Mouse (Mus musculus): Measurements from ENCODE around the gene Rhoa. TPM values are rescaled to one million over a fixed set of nuclear protein-coding genes. Genes with fewer than 3 reads are reported as not detected.

The Rhoa gene
- polyA plus RNA-seq, 1 experiment from 2014 or later: 236 TPM

DNA sequence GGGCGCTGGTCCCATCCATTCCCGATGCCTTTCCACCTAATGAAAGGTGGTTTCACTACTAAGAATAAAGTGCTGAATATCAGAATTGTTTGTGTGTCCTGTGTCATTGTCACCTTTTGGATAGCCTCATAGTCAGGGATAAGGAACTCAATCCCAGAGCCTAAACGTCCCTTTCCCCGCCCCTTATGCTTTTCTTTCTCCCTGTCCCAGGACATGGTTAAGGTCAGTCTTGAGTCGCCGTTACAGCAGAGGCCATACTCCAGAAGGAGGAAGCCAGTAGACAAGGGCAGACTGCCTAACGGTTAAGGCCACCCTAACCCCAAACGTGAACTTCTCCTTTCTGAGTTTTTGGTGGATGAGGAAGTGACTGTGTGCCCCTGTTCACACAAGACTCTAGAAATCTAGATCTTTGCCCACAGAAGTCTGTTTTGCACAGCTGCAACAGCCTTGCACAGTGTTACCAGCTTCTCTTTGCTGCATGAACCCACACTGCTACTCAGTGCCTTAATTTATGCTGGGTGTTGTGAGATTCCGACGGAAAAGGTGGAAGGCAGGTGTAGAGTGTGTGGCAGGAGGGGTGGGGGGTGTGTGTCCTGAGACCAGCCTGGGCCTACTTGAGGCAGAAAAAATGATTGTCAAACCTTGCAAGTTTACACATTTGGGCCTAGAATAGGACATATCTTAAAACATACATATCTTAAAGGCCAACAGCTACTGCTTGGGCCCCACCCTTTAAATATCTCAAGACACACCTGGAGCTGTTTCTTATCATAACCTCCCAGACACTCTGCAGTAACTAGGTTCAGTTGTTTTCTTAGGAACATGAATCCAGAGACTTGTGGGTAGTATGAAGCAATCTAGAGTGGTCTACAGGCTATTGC lies 34.6 kb downstream of the Rhoa start:
- Histone ChIP-seq H3K27me3 (ENCODE audit: control insufficient read depth, insufficient read depth, low read length) (no peaks in the 10 kb centered on the region), H3K4me1 (ENCODE audit: control insufficient read depth, insufficient read depth, low read length) (peaks cover 9% of the 10 kb centered on the region), H3K27ac (ENCODE audit: low read depth, low read length) (no peak overlapping the region), H3K9ac (ENCODE audit: low read length) (no peak overlapping the region), H3K4me2 (ENCODE audit: low read depth) (peak overlapping the region; percentile 70), H3K4me3 (ENCODE audit: low read depth, low read length) (peak overlapping the region; percentile 63), H3K9me3 (ENCODE audit: control insufficient read depth, low read length) (no peaks in the 10 kb centered on the region), H3K36me3 (ENCODE audit: control insufficient read depth, insufficient read depth, low read length) (no peaks in the 10 kb centered on the region; the same call in 1 of the 2 replicates)
- DNase-seq (ENCODE audit: low spot score) (no peak), ATAC-seq (ENCODE audit: insufficient read depth, low FRiP score, low TSS enrichment) (no peak)
- WGBS: 71% methylated on average over 10 of the region's 10 CpGs

DNA sequence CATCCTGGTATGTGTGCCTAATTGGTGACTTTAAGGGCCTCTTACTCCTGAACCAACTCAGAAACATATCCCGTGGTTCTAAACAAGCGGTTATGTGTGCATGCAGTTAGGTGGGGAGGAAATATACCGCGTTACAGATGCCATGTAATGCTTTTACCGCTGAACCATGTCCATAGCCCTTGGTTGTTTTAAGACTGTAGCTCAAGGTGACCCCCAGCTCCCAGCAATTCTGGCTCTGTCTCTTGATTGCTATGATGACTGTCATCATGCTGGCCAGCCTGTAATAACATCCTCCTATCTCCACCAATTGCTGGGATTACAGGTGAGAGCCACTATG lies 35.2 kb downstream of the Rhoa start:
- Histone ChIP-seq H3K36me3 (ENCODE audit: control insufficient read depth, insufficient read depth, low read length) (no peaks in the 10 kb centered on the region), H3K4me3 (ENCODE audit: low read depth, low read length) (no peak overlapping the region), H3K9me3 (ENCODE audit: control insufficient read depth, low read length) (no peaks in the 10 kb centered on the region), H3K4me1 (ENCODE audit: control insufficient read depth, insufficient read depth, low read length) (peaks cover 9% of the 10 kb centered on the region), H3K27me3 (ENCODE audit: control insufficient read depth, insufficient read depth, low read length) (no peaks in the 10 kb centered on the region), H3K27ac (ENCODE audit: low read depth, low read length) (no peak overlapping the region), H3K4me2 (ENCODE audit: low read depth) (no peak overlapping the region), H3K9ac (ENCODE audit: low read length) (no peak overlapping the region)
- ATAC-seq (ENCODE audit: insufficient read depth, low FRiP score, low TSS enrichment) (no peak), DNase-seq (ENCODE audit: low spot score) (no peak)
- 85% methylated on average over 5 of the region's 5 CpGs for WGBS

DNA sequence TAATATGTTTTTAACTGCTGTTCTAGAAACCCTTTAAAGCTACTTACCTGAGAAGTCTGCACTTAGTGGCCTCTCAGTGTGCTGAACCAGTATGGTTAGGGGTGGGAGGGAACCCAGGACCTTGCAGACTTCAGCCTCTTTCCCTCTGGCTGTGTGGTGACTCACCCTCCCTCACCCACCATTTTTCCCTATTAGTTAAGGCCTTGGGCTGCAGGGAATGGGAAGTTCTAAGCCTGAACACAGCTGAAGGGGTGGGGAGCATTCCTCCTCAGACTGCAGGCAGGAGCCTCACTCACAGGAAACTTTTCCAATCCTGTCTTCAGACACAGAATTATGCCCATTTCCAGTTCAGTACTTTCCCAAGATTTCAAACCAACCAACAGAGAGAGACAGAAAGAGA lies 35.9 kb downstream of the Rhoa start:
- DNase-seq (ENCODE audit: low spot score) (no peak), ATAC-seq (ENCODE audit: insufficient read depth, low FRiP score, low TSS enrichment) (no peak)
- H3K36me3 ChIP-seq (ENCODE audit: control insufficient read depth, insufficient read depth, low read length): no peaks in the 10 kb centered on the region
- H3K4me2 ChIP-seq (ENCODE audit: low read depth): no peak overlapping the region
- H3K9me3 ChIP-seq (ENCODE audit: control insufficient read depth, low read length): no peaks in the 10 kb centered on the region
- H3K27me3 ChIP-seq (ENCODE audit: control insufficient read depth, insufficient read depth, low read length): no peaks in the 10 kb centered on the region
- H3K4me1 ChIP-seq (ENCODE audit: control insufficient read depth, insufficient read depth, low read length): peaks cover 9% of the 10 kb centered on the region
- no peak overlapping the region for H3K27ac ChIP-seq (ENCODE audit: low read depth, low read length)
- no peak overlapping the region for H3K9ac ChIP-seq (ENCODE audit: low read length)
- H3K4me3 ChIP-seq (ENCODE audit: low read depth, low read length): no peak overlapping the region

DNA sequence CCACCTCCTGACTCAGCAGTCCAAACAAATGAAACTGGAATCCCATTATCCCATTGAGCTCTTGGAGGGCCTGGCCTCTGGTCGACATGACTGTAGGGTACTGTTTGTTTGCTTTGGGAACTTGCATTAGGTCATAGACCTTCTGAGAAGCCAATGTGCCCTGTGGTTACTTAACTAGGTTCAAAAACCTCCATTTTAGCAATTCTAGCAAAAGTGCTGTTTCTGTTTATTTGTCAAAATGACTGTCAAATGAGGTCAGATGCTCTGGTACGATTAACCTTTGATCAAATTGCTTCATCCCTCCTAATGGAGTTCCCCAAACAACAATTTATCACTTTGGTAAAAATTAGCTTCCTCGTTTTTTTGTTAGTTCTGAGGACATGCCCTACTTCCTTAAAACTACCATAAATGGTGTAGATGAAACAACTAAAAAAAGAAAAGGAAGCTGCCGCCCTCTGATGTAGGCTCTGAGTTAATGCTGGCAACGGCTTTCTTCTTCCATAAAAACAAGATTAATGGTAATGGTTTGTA lies 36.4 kb downstream of the Rhoa start:
- Histone ChIP-seq H3K27ac (ENCODE audit: low read depth, low read length) (no peak overlapping the region), H3K4me3 (ENCODE audit: low read depth, low read length) (no peak overlapping the region), H3K9me3 (ENCODE audit: control insufficient read depth, low read length) (no peaks in the 10 kb centered on the region), H3K4me2 (ENCODE audit: low read depth) (no peak overlapping the region), H3K4me1 (ENCODE audit: control insufficient read depth, insufficient read depth, low read length) (peaks cover 9% of the 10 kb centered on the region), H3K27me3 (ENCODE audit: control insufficient read depth, insufficient read depth, low read length) (no peaks in the 10 kb centered on the region), H3K36me3 (ENCODE audit: control insufficient read depth, insufficient read depth, low read length) (no peaks in the 10 kb centered on the region), H3K9ac (ENCODE audit: low read length) (no peak overlapping the region)
- WGBS: 55% methylated on average over 5 of the region's 5 CpGs
- DNase-seq (ENCODE audit: low spot score) (no peak), ATAC-seq (ENCODE audit: insufficient read depth, low FRiP score, low TSS enrichment) (no peak)

DNA sequence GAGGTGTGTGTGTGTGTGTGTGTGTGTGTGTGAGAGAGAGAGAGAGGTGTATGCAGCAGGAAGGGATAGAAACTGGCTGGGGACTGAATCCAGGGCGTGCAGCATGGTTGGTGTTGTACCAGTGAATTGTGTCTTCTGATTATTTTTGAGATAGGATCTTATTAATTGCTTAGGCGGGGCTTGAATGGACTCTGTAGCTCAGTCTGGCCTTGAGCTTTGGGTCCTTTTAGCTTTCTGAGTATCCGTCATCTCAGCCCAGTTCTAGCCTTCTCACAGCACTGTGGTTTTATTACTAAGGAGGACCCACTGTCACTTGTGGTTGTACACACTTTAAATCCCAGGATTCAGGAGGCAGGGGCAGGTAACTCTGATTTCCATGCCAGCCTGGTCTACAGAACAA lies 37.4 kb downstream of the Rhoa start:
- no peak overlapping the region for H3K4me3 ChIP-seq (ENCODE audit: low read depth, low read length)
- 83% methylated on average over 3 of the region's 3 CpGs for WGBS
- H3K9me3 ChIP-seq (ENCODE audit: control insufficient read depth, low read length): no peaks in the 10 kb centered on the region
- H3K27ac ChIP-seq (ENCODE audit: low read depth, low read length): no peak overlapping the region
- H3K4me1 ChIP-seq (ENCODE audit: control insufficient read depth, insufficient read depth, low read length): peaks cover 9% of the 10 kb centered on the region
- no peaks in the 10 kb centered on the region for H3K36me3 ChIP-seq (ENCODE audit: control insufficient read depth, insufficient read depth, low read length)
- H3K9ac ChIP-seq (ENCODE audit: low read length): no peak overlapping the region
- no peaks in the 10 kb centered on the region for H3K27me3 ChIP-seq (ENCODE audit: control insufficient read depth, insufficient read depth, low read length)
- no peak overlapping the region for H3K4me2 ChIP-seq (ENCODE audit: low read depth)
- ATAC-seq (ENCODE audit: insufficient read depth, low FRiP score, low TSS enrichment) (no peak), DNase-seq (ENCODE audit: low spot score) (no peak)

DNA sequence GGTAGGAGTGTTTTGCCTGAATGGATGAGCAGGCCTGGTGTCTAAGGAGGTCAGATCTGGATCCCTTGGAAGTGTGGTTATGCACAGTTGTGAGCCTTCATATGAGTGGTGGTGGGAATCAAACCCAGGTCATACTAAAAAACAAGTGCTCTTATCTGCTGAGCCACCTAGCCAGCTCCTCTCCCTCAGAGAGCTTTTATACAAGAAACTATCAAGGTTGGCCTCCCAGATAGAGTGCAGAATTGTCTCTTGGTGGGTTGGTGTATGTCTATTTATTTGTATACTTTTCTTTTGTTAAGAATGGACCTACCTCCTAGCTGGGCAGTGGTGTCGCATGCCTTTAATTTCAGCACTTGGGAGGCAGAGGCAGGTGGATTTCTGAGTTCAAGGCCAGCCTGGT lies 37.9 kb downstream of the Rhoa start:
- H3K4me3 ChIP-seq (ENCODE audit: low read depth, low read length): no peak overlapping the region
- H3K9ac ChIP-seq (ENCODE audit: low read length): no peak overlapping the region
- H3K27me3 ChIP-seq (ENCODE audit: control insufficient read depth, insufficient read depth, low read length): no peaks in the 10 kb centered on the region
- H3K27ac ChIP-seq (ENCODE audit: low read depth, low read length): no peak overlapping the region
- DNase-seq (ENCODE audit: low spot score) (no peak), ATAC-seq (ENCODE audit: insufficient read depth, low FRiP score, low TSS enrichment) (no peak)
- no peaks in the 10 kb centered on the region for H3K9me3 ChIP-seq (ENCODE audit: control insufficient read depth, low read length)
- H3K36me3 ChIP-seq (ENCODE audit: control insufficient read depth, insufficient read depth, low read length): no peaks in the 10 kb centered on the region
- 97% methylated on average over 1 of the region's 1 CpGs for WGBS
- H3K4me1 ChIP-seq (ENCODE audit: control insufficient read depth, insufficient read depth, low read length): peaks cover 11% of the 10 kb centered on the region
- no peak overlapping the region for H3K4me2 ChIP-seq (ENCODE audit: low read depth)

DNA sequence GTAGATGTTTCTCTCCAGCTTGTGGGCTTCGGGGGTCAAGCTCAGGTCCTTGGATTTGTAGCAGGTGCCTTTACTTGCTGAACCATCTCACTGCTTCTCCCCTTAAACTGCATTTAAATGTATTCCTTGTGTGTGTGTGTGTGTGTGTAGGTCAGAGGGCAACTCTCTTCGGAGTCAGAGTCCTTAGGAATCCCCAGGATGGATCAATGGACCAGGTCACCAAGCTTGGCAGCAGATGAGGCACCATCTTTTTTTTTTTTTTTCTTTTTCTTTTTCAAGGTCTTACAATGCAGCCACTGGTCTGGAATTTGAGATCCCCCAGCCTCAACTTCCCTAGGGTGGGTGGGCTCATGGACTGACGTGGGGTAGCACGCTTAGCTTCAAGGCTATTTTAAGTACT lies 38.5 kb downstream of the Rhoa start:
- no peak for ATAC-seq (ENCODE audit: insufficient read depth, low FRiP score, low TSS enrichment)
- Histone ChIP-seq H3K4me3 (ENCODE audit: low read depth, low read length) (no peak overlapping the region), H3K27ac (ENCODE audit: low read depth, low read length) (no peak overlapping the region), H3K4me2 (ENCODE audit: low read depth) (no peak overlapping the region), H3K9ac (ENCODE audit: low read length) (no peak overlapping the region), H3K4me1 (ENCODE audit: control insufficient read depth, insufficient read depth, low read length) (peaks cover 11% of the 10 kb centered on the region), H3K9me3 (ENCODE audit: control insufficient read depth, low read length) (no peaks in the 10 kb centered on the region), H3K36me3 (ENCODE audit: control insufficient read depth, insufficient read depth, low read length) (no peaks in the 10 kb centered on the region), H3K27me3 (ENCODE audit: control insufficient read depth, insufficient read depth, low read length) (no peaks in the 10 kb centered on the region)
- no peak for DNase-seq (ENCODE audit: low spot score)
- 83% methylated on average over 4 of the region's 4 CpGs for WGBS

DNA sequence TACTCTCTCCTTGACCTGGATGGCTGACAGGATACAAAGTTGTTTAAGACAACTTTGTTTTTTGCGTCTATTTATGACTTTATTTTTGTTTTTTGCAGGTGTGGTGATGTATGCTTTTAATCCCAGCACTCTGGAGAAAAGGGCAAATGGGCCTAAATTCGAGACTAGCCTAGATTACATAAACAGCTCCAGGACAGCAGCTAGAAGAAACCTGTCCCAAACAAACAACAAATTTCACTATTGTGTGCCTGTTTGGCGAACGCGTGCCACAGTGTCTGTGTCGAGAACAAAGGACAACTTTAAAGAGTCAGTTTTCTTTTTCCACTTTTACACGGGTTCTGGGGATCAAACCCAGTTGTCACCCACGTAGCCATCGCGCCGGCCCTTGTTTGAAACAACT lies 41.1 kb downstream of the Rhoa start:
- peaks cover 12% of the 10 kb centered on the region for H3K36me3 ChIP-seq (ENCODE audit: control insufficient read depth, insufficient read depth, low read length)
- ATAC-seq (ENCODE audit: insufficient read depth, low FRiP score, low TSS enrichment) (no peak), DNase-seq (ENCODE audit: low spot score) (no peak)
- peak overlapping the region; percentile 95 for H3K27ac ChIP-seq (ENCODE audit: low read depth, low read length)
- H3K27me3 ChIP-seq (ENCODE audit: control insufficient read depth, insufficient read depth, low read length): no peaks in the 10 kb centered on the region
- peak overlapping the region; percentile 75 for H3K4me2 ChIP-seq (ENCODE audit: low read depth)
- H3K9me3 ChIP-seq (ENCODE audit: control insufficient read depth, low read length): no peaks in the 10 kb centered on the region
- H3K4me3 ChIP-seq (ENCODE audit: low read depth, low read length): peak overlapping the region; percentile 62
- peaks cover 2% of the 10 kb centered on the region; the same call in 1 of the 2 replicates for H3K4me1 ChIP-seq (ENCODE audit: control insufficient read depth, insufficient read depth, low read length)
- WGBS: 8% methylated on average over 11 of the region's 11 CpGs
- H3K9ac ChIP-seq (ENCODE audit: low read length): peak overlapping the region; percentile 87
